Mouse (Mus musculus): ENCODE data around the gene Nrip1. TPM values are rescaled to one million over a fixed set of nuclear protein-coding genes. Genes with fewer than 3 reads are reported as not detected.

The Nrip1 gene
- polyA plus RNA-seq, 1 experiment from 2014 or later: 29.4 TPM

DNA sequence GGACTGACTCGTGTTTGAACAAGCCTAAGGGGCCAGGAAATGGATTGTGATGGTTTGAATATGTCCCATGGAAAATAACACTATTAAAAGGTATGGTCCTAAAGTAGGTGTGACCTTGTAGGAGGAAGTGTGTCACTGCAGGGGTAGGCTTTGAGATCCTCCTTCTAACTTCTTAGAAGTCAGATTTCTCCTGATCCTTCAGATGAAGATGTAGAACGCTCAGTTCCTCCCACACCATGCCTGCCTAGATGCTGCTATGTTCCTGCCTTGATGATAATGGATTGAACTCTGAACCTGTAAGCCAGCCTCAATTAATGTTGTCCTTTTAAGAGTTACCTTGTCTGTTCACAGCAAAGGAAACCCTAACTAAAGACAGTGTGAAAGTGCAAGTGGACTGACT lies 62.8 kb downstream of the Nrip1 start:
- DNase-seq (ENCODE audit: low spot score) (no peak), ATAC-seq (replicated peaks; ENCODE audit: low FRiP score) (no peak)
- Histone ChIP-seq H3K9ac (ENCODE audit: low read length) (no peak overlapping the region), H3K9me3 (ENCODE audit: control insufficient read depth, low read length) (no peaks in the 10 kb centered on the region), H3K4me2 (ENCODE audit: low read depth, low read length, severe bottlenecking) (no peak overlapping the region), H3K27me3 (ENCODE audit: control insufficient read depth, insufficient read depth, low read length) (no peaks in the 10 kb centered on the region), H3K27ac (ENCODE audit: low read depth, low read length) (no peak overlapping the region), H3K4me3 (ENCODE audit: low read depth, low read length) (no peak overlapping the region), H3K4me1 (replicated peaks; ENCODE audit: control insufficient read depth, insufficient read depth, low read length) (no peaks in the 10 kb centered on the region), H3K36me3 (ENCODE audit: control insufficient read depth, insufficient read depth, low read length) (no peaks in the 10 kb centered on the region)
- WGBS: 88% methylated on average over 2 of the region's 2 CpGs

- Histone ChIP-seq H3K4me3 (ENCODE audit: low read depth, low read length) (no peak overlapping the region), H3K4me1 (replicated peaks; ENCODE audit: control insufficient read depth, insufficient read depth, low read length) (no peaks in the 10 kb centered on the region), H3K27ac (ENCODE audit: low read depth, low read length) (no peak overlapping the region), H3K9me3 (ENCODE audit: control insufficient read depth, low read length) (no peaks in the 10 kb centered on the region), H3K9ac (ENCODE audit: low read length) (no peak overlapping the region), H3K36me3 (ENCODE audit: control insufficient read depth, insufficient read depth, low read length) (no peaks in the 10 kb centered on the region), H3K4me2 (ENCODE audit: low read depth, low read length, severe bottlenecking) (no peak overlapping the region), H3K27me3 (ENCODE audit: control insufficient read depth, insufficient read depth, low read length) (no peaks in the 10 kb centered on the region)
- 86% methylated on average over 8 of the region's 8 CpGs for WGBS
- no peak for ATAC-seq (replicated peaks; ENCODE audit: low FRiP score)
- DNase-seq (ENCODE audit: low spot score): no peak
These were observed 63.3 kb downstream of the Nrip1 start for GRCm38 (mm10) chr16:76310286-76310685.

DNA sequence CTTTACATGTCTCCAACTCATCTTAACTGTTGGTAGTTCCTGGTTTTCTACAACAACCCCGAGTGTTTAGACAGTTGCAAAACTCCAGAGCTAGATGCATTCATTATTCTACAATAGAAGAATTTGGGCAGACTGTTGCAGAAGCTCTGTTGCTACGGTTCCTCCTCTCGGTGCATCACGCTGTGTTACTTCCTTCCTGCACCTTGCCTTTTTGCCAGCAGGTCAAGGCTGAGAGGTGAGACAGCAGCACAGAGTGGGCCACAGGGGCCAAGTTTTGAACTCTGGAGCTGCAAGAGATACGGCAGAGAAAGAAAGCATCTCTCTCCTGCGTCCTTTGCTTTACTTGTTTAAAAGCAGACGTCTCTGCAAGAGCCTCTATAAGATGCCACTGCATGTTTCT lies 64.3 kb downstream of the Nrip1 start:
- H3K4me3 ChIP-seq (ENCODE audit: low read depth, low read length): no peak overlapping the region
- WGBS: 92% methylated on average over 7 of the region's 7 CpGs
- DNase-seq (ENCODE audit: low spot score) (no peak), ATAC-seq (replicated peaks; ENCODE audit: low FRiP score) (no peak)
- no peaks in the 10 kb centered on the region for H3K27me3 ChIP-seq (ENCODE audit: control insufficient read depth, insufficient read depth, low read length)
- no peaks in the 10 kb centered on the region for H3K9me3 ChIP-seq (ENCODE audit: control insufficient read depth, low read length)
- H3K27ac ChIP-seq (ENCODE audit: low read depth, low read length): no peak overlapping the region
- H3K4me1 ChIP-seq (replicated peaks; ENCODE audit: control insufficient read depth, insufficient read depth, low read length): no peaks in the 10 kb centered on the region
- H3K36me3 ChIP-seq (ENCODE audit: control insufficient read depth, insufficient read depth, low read length): no peaks in the 10 kb centered on the region
- H3K4me2 ChIP-seq (ENCODE audit: low read depth, low read length, severe bottlenecking): no peak overlapping the region
- no peak overlapping the region for H3K9ac ChIP-seq (ENCODE audit: low read length)

DNA sequence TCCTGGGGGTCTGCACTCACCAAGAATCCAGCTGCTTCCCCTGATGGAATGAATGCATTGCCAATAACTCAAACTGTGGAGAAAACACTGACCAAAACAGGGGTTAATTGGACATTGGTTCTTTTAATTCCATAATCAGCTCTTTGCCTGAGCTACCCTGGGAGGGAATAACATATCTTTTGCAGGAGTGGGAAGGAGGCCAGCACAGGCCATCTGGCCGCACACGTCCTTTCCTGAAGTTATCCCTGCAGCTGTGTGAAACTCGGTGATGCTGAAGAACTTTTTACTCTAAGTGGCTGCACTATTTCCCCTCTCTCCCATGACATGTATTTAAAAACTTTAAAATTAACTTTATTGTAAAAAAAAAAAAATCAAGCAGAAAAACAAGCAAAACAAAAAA lies 66.6 kb downstream of the Nrip1 start:
- Histone ChIP-seq H3K4me1 (replicated peaks; ENCODE audit: control insufficient read depth, insufficient read depth, low read length) (no peaks in the 10 kb centered on the region), H3K27me3 (ENCODE audit: control insufficient read depth, insufficient read depth, low read length) (no peaks in the 10 kb centered on the region), H3K9me3 (ENCODE audit: control insufficient read depth, low read length) (no peaks in the 10 kb centered on the region), H3K36me3 (ENCODE audit: control insufficient read depth, insufficient read depth, low read length) (no peaks in the 10 kb centered on the region), H3K4me2 (ENCODE audit: low read depth, low read length, severe bottlenecking) (no peak overlapping the region), H3K4me3 (ENCODE audit: low read depth, low read length) (no peak overlapping the region), H3K9ac (ENCODE audit: low read length) (no peak overlapping the region), H3K27ac (ENCODE audit: low read depth, low read length) (no peak overlapping the region)
- DNase-seq (ENCODE audit: low spot score) (no peak), ATAC-seq (replicated peaks; ENCODE audit: low FRiP score) (no peak)
- WGBS: 85% methylated on average over 3 of the region's 3 CpGs

DNA sequence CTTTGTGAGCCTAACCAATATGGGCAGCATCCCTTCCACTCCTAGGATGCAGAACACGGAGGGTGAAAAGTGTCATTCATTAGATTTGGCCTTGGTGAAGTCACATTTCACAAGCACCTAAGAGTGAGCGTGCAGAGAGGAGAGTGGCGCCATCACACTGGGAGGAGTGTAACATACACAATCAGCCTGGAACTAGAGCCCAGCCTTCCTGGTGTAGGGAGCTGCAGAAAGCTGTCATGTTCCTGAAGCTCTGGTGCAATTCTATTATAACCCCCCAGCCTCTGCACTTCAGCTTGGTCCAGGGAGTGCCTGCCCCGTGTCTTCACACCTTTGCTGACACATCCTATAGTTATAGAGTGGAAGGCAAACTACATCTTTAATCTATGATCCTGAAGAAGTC lies 67.2 kb downstream of the Nrip1 start:
- ATAC-seq (replicated peaks; ENCODE audit: low FRiP score) (no peak), DNase-seq (ENCODE audit: low spot score) (no peak)
- Histone ChIP-seq H3K4me1 (replicated peaks; ENCODE audit: control insufficient read depth, insufficient read depth, low read length) (no peaks in the 10 kb centered on the region), H3K9ac (ENCODE audit: low read length) (no peak overlapping the region), H3K36me3 (ENCODE audit: control insufficient read depth, insufficient read depth, low read length) (no peaks in the 10 kb centered on the region), H3K4me2 (ENCODE audit: low read depth, low read length, severe bottlenecking) (no peak overlapping the region), H3K27me3 (ENCODE audit: control insufficient read depth, insufficient read depth, low read length) (no peaks in the 10 kb centered on the region), H3K9me3 (ENCODE audit: control insufficient read depth, low read length) (no peaks in the 10 kb centered on the region), H3K4me3 (ENCODE audit: low read depth, low read length) (no peak overlapping the region), H3K27ac (ENCODE audit: low read depth, low read length) (no peak overlapping the region)
- WGBS: 92% methylated on average over 4 of the region's 4 CpGs

DNA sequence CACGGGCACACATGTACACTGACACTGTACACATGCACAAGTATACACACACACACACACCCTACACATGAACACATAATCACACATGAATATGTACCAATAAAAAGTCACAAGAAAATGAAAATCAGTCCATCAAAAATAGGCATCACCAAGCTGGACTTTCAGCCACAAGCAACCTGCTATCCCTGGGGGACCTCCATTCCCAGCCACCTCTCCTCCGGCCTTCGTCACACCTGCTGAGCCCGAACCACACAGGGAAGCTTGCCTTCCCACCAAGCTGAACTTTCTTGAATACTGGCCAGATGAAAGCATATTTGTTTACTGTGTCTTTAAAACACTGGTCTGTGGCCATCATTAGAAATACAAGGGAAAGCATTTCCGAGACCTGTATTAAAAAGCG lies 70.2 kb downstream of the Nrip1 start:
- H3K27me3 ChIP-seq (ENCODE audit: control insufficient read depth, insufficient read depth, low read length): no peaks in the 10 kb centered on the region
- no peaks in the 10 kb centered on the region; the same call in 1 of the 2 replicates for H3K4me1 ChIP-seq (replicated peaks; ENCODE audit: control insufficient read depth, insufficient read depth, low read length)
- 91% methylated on average over 6 of the region's 6 CpGs for WGBS
- H3K36me3 ChIP-seq (ENCODE audit: control insufficient read depth, insufficient read depth, low read length): no peaks in the 10 kb centered on the region
- no peak overlapping the region for H3K9ac ChIP-seq (ENCODE audit: low read length)
- no peak overlapping the region for H3K4me3 ChIP-seq (ENCODE audit: low read depth, low read length)
- no peaks in the 10 kb centered on the region for H3K9me3 ChIP-seq (ENCODE audit: control insufficient read depth, low read length)
- no peak for ATAC-seq (replicated peaks; ENCODE audit: low FRiP score)
- H3K4me2 ChIP-seq (ENCODE audit: low read depth, low read length, severe bottlenecking): no peak overlapping the region
- H3K27ac ChIP-seq (ENCODE audit: low read depth, low read length): no peak overlapping the region
- no peak for DNase-seq (ENCODE audit: low spot score)

DNA sequence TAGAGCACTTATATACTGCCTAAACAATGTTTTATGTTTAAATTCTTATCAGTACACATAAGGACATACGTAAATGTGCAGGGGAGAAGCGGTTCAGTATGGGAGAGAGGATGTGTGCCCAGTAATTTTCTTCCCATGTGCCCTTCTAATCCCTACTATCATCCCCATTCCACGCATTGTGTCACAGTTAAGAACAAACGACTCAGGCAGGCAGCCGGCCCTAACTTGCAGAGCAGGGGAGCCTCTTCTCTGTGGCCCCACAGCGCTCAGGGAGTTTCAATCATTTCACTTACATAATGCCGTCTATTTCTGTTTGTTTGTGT lies 71.9 kb downstream of the Nrip1 start:
- H3K36me3 ChIP-seq (ENCODE audit: control insufficient read depth, insufficient read depth, low read length): no peaks in the 10 kb centered on the region
- no peaks in the 10 kb centered on the region for H3K9me3 ChIP-seq (ENCODE audit: control insufficient read depth, low read length)
- DNase-seq (ENCODE audit: low spot score) (no peak), ATAC-seq (replicated peaks; ENCODE audit: low FRiP score) (no peak)
- no peak overlapping the region for H3K9ac ChIP-seq (ENCODE audit: low read length)
- 65% methylated on average over 7 of the region's 7 CpGs for WGBS
- no peaks in the 10 kb centered on the region for H3K27me3 ChIP-seq (ENCODE audit: control insufficient read depth, insufficient read depth, low read length)
- H3K4me2 ChIP-seq (ENCODE audit: low read depth, low read length, severe bottlenecking): no peak overlapping the region
- no peaks in the 10 kb centered on the region; the same call in 1 of the 2 replicates for H3K4me1 ChIP-seq (replicated peaks; ENCODE audit: control insufficient read depth, insufficient read depth, low read length)
- no peak overlapping the region for H3K27ac ChIP-seq (ENCODE audit: low read depth, low read length)
- H3K4me3 ChIP-seq (ENCODE audit: low read depth, low read length): no peak overlapping the region

DNA sequence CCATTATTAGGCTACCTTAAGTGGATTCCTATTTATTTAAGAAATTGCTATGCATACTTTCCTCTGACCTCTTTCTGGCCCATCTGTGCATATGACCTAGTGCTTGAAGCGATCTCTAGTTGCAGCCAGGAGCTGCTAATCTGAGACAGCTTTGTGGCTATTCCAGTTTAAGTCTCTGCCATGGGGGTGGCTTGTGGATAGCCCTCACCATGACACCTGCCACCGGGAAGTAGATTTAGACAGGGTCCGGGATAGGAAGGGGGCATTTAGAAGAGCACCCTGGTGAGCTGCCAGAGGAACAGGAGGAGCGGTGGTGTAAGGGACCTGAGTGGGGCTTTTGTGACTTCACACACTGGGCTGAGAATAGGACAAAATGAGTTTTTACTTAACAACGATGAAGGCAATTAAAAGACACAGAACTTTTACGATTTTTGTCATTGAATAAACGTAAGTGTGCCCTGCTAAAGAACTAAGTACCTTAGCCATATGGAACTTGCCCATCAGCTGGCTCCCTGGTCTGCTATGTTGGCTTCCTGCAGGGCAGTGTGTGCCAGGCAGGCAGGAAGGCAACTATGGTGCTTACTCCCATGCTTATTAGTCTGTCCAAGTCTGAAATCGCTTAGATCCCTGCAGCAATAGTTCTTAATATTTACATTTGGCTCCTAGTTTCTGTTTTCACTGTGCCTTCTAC lies 72.4 kb downstream of the Nrip1 start:
- whole genome bisulfite sequencing: 79% methylated on average over 8 of the region's 8 CpGs
- DNase-seq (ENCODE audit: low spot score) (no peak), ATAC-seq (replicated peaks; ENCODE audit: low FRiP score) (no peak)
- Histone ChIP-seq H3K36me3 (ENCODE audit: control insufficient read depth, insufficient read depth, low read length) (no peaks in the 10 kb centered on the region), H3K4me1 (replicated peaks; ENCODE audit: control insufficient read depth, insufficient read depth, low read length) (no peaks in the 10 kb centered on the region; the same call in 1 of the 2 replicates), H3K4me2 (ENCODE audit: low read depth, low read length, severe bottlenecking) (no peak overlapping the region), H3K4me3 (ENCODE audit: low read depth, low read length) (no peak overlapping the region), H3K9me3 (ENCODE audit: control insufficient read depth, low read length) (no peaks in the 10 kb centered on the region), H3K27ac (ENCODE audit: low read depth, low read length) (no peak overlapping the region), H3K27me3 (ENCODE audit: control insufficient read depth, insufficient read depth, low read length) (no peaks in the 10 kb centered on the region), H3K9ac (ENCODE audit: low read length) (no peak overlapping the region)

- no peak for ATAC-seq (replicated peaks; ENCODE audit: low FRiP score)
These were observed 73.2 kb downstream of the Nrip1 start for GRCm38 (mm10) chr16:76300452-76300851.

More at GRCm38 (mm10) chr16:76300452-76300851, 73.2 kb downstream of the Nrip1 start:
- Histone ChIP-seq H3K36me3 (ENCODE audit: control insufficient read depth, insufficient read depth, low read length) (no peaks in the 10 kb centered on the region), H3K27ac (ENCODE audit: low read depth, low read length) (no peak overlapping the region), H3K4me1 (replicated peaks; ENCODE audit: control insufficient read depth, insufficient read depth, low read length) (no peaks in the 10 kb centered on the region; the same call in 1 of the 2 replicates), H3K9ac (ENCODE audit: low read length) (no peak overlapping the region), H3K9me3 (ENCODE audit: control insufficient read depth, low read length) (no peaks in the 10 kb centered on the region), H3K4me2 (ENCODE audit: low read depth, low read length, severe bottlenecking) (no peak overlapping the region), H3K4me3 (ENCODE audit: low read depth, low read length) (no peak overlapping the region), H3K27me3 (ENCODE audit: control insufficient read depth, insufficient read depth, low read length) (no peaks in the 10 kb centered on the region)
- WGBS: 93% methylated on average over 6 of the region's 6 CpGs
- no peak for DNase-seq (ENCODE audit: low spot score)

All from forebrain, embryonic 11.5 days (tissue).